Mouse (Mus musculus): ENCODE data around the gene Btnl4.

Gene Btnl4

DNA sequence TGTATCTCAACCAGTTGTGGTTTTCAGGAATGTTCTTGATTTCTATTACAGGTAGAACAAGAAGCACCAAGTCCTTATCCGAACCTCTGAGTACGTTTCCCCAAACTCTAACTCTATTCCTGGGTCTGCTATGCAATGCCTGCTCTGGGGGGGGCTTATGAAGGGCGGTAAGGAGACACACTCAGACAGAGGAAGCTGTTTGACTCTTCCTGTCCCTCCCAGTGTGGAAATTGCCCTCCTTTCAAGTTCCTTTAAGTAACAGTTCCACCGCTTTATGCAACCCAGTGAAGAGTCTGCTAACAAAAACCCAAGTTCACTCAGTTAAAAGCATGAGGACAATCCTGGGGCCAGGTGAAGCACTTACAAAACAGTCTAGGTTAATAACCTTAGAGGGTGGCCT, 40.0 kb downstream of the Btnl4 start:
- DNase-seq (ENCODE audit: low spot score): peak; percentile 12

DNA sequence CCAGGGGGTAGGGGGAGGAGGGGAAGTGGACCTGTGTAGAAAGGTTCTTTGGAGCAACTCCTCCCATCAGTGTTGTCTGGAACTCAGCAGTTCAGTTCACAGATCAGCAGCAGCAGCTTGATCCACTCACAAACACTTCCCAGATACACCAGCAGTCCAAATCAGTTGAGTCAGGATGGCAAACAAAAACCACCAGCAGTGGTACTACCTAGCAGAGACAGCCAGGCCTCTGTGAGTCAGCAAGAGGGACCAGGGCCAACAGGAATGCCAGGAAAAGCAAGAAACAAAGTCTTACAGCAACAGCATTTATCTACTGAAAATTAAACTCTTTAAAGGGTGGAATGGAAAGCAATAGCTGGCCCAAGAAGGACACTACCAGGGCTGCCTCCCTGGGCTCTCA, 49.5 kb downstream of the Btnl4 start:
- no peak for DNase-seq (ENCODE audit: low spot score)

DNA sequence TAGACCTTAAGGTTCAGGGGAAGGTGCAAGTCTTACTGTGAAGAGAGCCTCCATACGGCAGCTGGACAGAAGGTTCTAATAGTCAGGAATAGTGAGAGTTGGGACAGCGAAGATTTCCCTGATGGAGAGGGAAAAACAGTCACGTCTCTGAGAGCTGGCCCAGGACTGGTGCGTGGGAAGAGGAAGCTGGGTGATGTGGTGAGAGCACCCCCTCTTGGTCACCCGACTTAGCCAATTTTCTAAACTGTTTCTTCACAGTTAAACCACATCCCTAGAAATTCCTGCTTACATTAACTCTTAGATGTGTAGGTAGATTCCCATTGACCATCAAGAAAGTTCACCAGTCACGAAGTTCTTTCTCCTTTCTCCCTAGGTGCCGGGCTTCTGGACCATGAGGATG, 57.1 kb downstream of the Btnl4 start:
- no peak for DNase-seq (ENCODE audit: low spot score)

All from layer of hippocampus, adult 11-12 months (tissue).